Mouse (Mus musculus) left cerebral cortex, postnatal 10 days (tissue): ENCODE measurements around the gene Msh6. TPM values are rescaled to one million over a fixed set of nuclear protein-coding genes. Genes with fewer than 3 reads are reported as not detected.
"Not testable (repeated sequence)": the region's sequence is repeated elsewhere in the genome, so short reads cannot be mapped to it uniquely, and the experiment has no call there.

Experiments used
- DNase-seq, 2 experiments: peaks; one replicate each; pipeline ENCODE4 v3.0.0; 2021 to 2022; ENCODE audit warnings: low spot score in 2 of 2, mixed read lengths in 1 of 2; ENCODE audit errors: extremely low spot score in 1 of 2
- intact Hi-C: fragments of 180-260 bp; cut with DNase I; formaldehyde crosslinking; loops from one replicate; pipeline ENCODE4 v1.15.1; 2025
- total RNA-seq, 2 experiments: library from RNA; stranded (reverse); gene quantifications; 2 replicates each; pipeline ENCODE4 v1.2.3; 2021

Gene Msh6
- total RNA-seq, 2 experiments from 2014 or later, result 13.6 to 14.4 TPM

DNA sequence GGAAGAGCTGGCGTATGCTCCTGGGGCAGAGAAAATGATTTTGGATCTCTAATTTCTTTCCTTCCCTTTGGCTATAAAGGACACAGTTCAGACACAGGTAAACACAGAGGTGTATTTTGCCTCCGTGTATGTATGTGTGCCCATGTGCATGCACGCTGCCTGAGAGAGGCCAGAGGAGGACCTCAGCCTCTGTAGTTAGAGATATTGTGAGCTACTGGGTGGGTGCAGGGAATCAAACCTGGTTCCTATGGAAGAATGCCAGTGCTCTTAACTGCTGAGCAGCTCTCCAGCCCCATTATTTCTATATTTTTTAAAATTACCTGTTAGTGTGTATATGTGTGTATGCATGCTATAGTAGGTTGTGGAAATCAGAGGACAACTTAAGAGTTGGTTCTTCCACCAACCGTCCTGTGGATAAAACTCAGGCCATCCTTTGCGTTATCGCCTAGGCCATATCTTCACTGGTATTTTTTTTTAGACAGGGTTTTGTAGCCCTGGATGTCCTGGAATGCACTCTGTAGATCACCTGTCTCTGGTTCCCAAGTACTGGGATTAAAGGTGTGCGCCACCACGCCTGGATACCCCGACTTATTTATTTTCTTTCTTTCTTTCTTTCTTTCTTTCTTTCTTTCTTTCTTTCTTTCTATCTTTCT, 1.4 kb downstream of the Msh6 start:
- intact Hi-C loops, result no loop called here

GRCm38 (mm10) chr17:87976927-87977326, 2.1 kb downstream of the Msh6 start:
- DNase-seq, intact Hi-C loops: not testable (repeated sequence)

More for the DNA sequence above, 1.4 kb downstream of the Msh6 start:
- no peak for DNase-seq

- not testable (repeated sequence) for DNase-seq
- intact Hi-C loops, result loop anchor here (10.0 kb wide), 1 partner anchor 275 kb away; no protein-coding TSS in a partner anchor
Measured at GRCm38 (mm10) chr17:87979696-87980095, 4.8 kb downstream of the Msh6 start.

DNA sequence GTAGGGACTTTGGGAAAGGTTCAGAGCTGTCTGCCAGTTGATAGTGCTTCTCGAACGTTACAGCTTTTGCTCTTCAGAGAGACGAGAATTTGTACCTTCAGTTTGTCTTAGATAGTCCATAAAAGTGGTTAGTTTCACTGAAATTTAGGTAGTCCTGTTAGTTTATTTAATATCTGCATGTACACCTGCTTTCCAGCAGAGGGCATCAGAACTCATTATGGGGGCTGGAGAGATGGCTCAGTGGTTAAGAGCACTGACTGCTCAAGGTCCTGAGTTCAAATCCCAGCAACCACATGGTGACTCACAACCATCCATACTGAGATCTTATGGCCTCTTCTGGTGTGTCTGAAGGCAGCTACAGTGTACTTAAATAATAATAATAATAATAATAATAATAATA, 7.2 kb downstream of the Msh6 start:
- DNase-seq, result no peak
- intact Hi-C loops, result loop anchor here (10.0 kb wide), 1 partner anchor 273 kb away; no protein-coding TSS in a partner anchor

- intact Hi-C loops, result loop anchor here (10.0 kb wide), 1 partner anchor 271 kb away; no protein-coding TSS in a partner anchor
- DNase-seq, result no peak
Measured at GRCm38 (mm10) chr17:87983313-87983712, 8.5 kb downstream of the Msh6 start.

- no peak for DNase-seq
- intact Hi-C loops, result loop anchor here (10.0 kb wide), 1 partner anchor 270 kb away; no protein-coding TSS in a partner anchor
Measured at GRCm38 (mm10) chr17:87984440-87985214, 9.8 kb downstream of the Msh6 start.

DNA sequence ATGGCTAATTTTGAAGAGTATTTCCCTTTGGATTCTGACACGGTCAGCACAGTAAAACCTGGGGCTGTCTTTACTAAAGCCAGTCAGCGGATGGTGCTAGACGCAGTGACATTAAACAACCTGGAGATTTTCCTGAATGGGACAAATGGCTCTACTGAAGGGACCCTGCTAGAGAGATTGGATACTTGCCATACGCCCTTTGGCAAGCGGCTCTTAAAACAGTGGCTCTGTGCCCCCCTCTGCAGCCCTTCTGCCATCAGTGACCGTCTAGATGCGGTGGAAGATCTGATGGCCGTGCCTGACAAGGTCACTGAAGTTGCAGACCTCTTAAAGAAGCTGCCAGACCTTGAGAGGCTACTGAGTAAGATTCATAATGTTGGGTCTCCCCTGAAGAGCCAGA, 11.1 kb downstream of the Msh6 start:
- DNase-seq, result no peak
- intact Hi-C loops, result loop anchor here (10.0 kb wide), 1 partner anchor 269 kb away; no protein-coding TSS in a partner anchor

DNA sequence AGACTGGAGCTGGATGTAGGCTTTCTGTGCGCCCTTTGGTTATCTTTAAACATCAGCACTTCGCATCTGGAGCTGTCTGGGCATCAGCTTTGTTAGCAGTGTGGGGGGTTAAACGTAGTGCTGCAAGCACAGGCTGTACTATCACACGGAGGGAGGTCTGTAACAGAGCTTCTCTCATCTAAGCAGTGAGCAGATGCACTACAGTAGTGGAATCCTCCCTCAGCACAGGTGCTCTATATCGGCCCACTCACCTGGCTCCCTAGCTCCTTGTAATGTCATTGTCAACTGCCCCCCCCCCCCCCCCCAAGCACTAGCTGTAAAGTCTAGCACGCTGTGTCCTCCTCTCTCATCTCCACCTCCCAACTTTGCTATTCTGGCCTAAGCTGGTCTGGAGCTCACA, 12.6 kb downstream of the Msh6 start:
- no peak for DNase-seq
- intact Hi-C loops, result loop anchor here (10.0 kb wide), 1 partner anchor 267 kb away; no protein-coding TSS in a partner anchor

- DNase-seq, result no peak
- intact Hi-C loops, result no loop called here
Measured at GRCm38 (mm10) chr17:87992154-87992553, 17.3 kb downstream of the Msh6 start.

GRCm38 (mm10) chr17:87993338-87993737, 18.5 kb downstream of the Msh6 start:
- no peak for DNase-seq
- intact Hi-C loops, result no loop called here

GRCm38 (mm10) chr17:87997808-87998207, 22.9 kb downstream of the Msh6 start:
- intact Hi-C loops, result no loop called here
- DNase-seq, result no peak

- no peak for DNase-seq
Measured at GRCm38 (mm10) chr17:88004892-88005291, 30.0 kb downstream of the Msh6 start.

GRCm38 (mm10) chr17:88006956-88007355, 32.1 kb downstream of the Msh6 start:
- no peak for DNase-seq
- intact Hi-C loops, result no loop called here

More at GRCm38 (mm10) chr17:88004892-88005291, 30.0 kb downstream of the Msh6 start:
- intact Hi-C loops, result no loop called here

DNA sequence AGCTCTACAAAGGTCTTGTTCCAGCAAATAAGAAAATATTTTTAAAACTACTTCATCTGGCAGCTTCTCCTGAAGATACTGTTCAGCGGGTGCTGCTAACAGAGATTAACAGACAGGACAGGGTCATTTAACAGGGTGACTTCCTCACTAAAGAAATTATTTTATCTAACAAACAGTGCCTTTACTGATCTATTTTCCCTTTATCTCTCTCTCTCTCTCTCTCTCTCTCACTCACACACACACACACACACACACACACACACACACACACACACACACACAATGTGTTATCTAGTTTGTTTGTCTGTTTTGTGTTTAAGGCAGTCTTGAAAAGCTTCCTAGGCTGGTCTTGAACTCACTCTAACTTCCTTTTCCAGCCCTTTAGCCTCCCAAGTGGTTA, 39.6 kb downstream of the Msh6 start:
- no peak for DNase-seq
- intact Hi-C loops, result no loop called here

DNA sequence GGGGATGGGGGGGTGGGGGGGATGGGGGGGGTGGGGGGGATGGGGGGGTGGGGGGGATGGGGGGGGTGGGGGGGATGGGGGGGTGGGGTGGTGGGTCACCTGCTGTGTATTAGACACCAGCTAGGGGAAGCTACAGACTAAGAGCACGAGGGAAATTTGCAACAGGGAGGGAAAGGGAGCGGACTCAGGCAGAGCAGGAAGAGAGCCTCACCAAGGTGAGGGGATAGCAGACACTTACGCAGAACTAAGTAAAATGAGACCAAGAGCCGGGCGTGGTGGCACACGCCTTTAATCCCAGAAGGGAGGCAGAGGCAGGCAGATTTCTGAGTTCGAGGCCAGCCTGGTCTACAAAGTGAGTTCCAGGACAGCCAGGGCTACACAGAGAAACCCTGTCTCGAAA, 41.2 kb downstream of the Msh6 start:
- intact Hi-C loops, DNase-seq: not testable (repeated sequence)

- intact Hi-C loops, result loop anchor here (5.0 kb wide), 1 partner anchor 233 kb away; no protein-coding TSS in a partner anchor
- no peak for DNase-seq
Measured at GRCm38 (mm10) chr17:88023924-88024323, 49.1 kb downstream of the Msh6 start.

DNA sequence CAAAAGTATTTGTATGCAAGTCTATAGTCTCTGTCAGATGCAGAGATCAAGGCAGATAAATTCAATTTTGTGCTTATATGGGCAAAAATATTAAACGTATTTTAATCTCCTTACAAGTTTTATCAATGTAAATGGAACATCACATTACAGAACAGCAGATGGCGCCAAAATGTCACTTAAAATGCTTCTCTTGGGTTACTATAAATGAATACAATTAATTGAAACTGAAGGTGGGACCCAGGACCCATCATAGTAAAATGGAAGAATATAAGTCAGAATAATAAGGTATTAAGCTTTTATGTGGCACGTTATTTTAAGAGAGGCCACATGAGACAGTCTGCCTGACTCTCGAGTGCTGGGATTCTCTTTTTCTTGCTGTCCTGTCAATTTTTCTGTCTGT, 50.4 kb downstream of the Msh6 start:
- peak in 1 of 2 experiments; percentile 50 for DNase-seq
- intact Hi-C loops, result loop anchor here (5.0 kb wide), 1 partner anchor 42 kb away; the partner anchor contains the start of gene Fbxo11

DNA sequence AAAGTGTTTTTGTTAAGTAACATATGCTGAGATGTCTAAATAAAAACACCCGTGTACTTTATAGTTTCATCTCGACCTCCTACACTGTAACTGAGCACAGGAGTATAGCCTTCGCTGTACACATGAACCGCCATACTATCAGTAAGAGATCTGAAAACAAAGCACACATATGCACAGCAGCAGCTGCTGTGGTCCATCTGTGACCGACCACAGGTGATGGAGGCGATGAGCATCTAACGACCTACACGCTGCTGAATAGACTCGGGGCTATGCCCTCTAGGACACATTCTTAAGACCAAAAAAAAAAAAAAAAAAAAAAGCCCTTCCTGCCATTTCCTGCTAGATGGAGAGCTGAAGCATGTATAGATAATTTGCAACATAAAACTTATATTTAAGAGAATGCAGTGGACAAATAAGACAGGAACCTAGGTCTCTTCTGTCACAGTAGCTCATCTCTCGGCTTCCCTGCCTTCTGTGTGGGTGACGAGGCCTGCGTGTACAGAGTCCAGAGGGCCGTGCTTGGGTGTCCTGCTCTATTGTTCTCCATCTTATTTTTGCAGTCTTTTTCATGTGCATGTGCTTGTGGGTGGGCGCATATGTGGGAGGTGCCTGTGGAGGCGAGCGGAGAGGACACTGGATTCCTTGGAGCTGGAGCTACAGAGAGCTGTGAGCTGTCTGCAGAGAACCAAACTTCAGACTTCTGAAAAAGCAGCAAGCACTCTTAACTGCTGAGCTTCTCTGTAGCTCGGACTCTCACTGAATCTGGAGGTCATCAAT, 54.5 kb downstream of the Msh6 start:
- intact Hi-C loops, result loop anchor here (5.0 kb wide), 1 partner anchor 38 kb away; the partner anchor contains the start of gene Fbxo11
- DNase-seq, result no peak

DNA sequence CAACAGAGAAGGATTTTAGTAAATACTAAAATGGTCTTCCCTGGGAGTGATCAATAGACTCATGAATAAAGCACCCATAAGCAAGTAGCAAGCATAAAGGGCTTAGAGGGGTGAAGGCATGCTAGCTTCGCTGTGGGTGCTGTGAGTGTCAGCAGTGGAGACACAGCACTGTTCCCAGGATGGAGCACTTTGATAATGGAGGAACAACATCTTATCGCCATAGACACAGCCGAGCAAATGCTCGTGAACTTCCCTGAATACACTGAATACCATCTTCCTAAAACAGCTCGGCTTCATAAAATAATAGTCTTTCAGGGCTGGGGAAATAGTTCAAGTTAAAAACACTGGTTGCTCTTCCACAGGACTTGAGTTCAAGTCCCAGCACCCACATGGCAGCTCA, 56.9 kb downstream of the Msh6 start:
- DNase-seq, result no peak
- intact Hi-C loops, result no loop called here
